ENCODE assay signal across 24 mouse cellular contexts in the genomic region with DNA sequence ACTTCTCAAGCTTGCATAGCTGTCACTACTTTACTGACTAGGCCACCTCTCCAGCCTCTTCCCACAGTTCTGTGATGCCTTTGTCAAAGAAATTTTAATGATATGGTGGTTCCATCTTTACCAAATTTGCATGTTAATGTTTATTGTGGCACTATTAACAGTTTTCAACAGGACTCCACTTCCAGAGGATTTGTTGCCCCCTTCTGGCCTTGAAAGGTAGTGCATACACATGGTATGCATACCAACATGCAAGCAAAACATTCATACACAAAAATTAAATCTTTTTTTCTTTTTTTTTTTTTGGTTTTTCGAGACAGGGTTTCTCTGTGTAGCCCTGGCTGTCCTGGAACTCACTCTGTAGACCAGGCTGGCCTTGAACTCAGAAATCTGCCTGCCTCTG. TPM values are rescaled to one million over a fixed set of nuclear protein-coding genes. Genes with fewer than 3 reads are reported as not detected.
DNase-seq lines count a peak whose midpoint lies in the region; ATAC-seq and TF ChIP-seq lines count a peak whose summit lies in the region.
"Had no signal": no experiment of that assay in that cellular context is flagged by ENCODE, and none has a peak within 500 bp of the region (broad histone marks: within the 10 kb centered on the region; RNA-seq: fewer than 3 reads in every experiment).

No protein-coding gene starts in this region.

- in situ Hi-C loops in ES-E14 (cut with MboI; ENCODE audit: low sequenced_read_pairs in 2 of 2, unreplicated experiment in 2 of 2) = no loop called here

- H3K27ac ChIP-seq in kidney, postnatal 0 days = no peak overlapping the region
- H3K27ac ChIP-seq in kidney, embryonic 14.5 days (ENCODE audit: low read depth, low read length) = no peak overlapping the region
- H3K27ac ChIP-seq in midbrain, embryonic 14.5 days (replicated peaks; ENCODE audit: low read depth, low read length) = no peak overlapping the region
- H3K27ac ChIP-seq in midbrain, embryonic 10.5 days (replicated peaks) = no peak overlapping the region
- no peak overlapping the region for H3K27ac ChIP-seq in ES-E14 (ENCODE audit: insufficient read depth, low read depth, low read length, poor library complexity, severe bottlenecking)
- H3K27ac ChIP-seq in stomach, postnatal 0 days (replicated peaks) = no peak overlapping the region
- H3K27ac ChIP-seq: embryonic facial prominence, embryonic 13.5 days; forebrain, embryonic 15.5 days; hindbrain, embryonic 14.5 days; limb, embryonic 10.5 days; stomach, embryonic 15.5 days had no signal

- H3K27me3 ChIP-seq in kidney, postnatal 0 days (ENCODE audit: insufficient read depth, low read length) = no peaks in the 10 kb centered on the region
- H3K27me3 ChIP-seq in kidney, embryonic 14.5 days (ENCODE audit: control insufficient read depth, insufficient read depth, low read length) = no peaks in the 10 kb centered on the region
- no peaks in the 10 kb centered on the region for H3K27me3 ChIP-seq in midbrain, embryonic 14.5 days (ENCODE audit: control insufficient read depth, insufficient read depth, low read length)
- H3K27me3 ChIP-seq in midbrain, embryonic 10.5 days (ENCODE audit: low read depth, poor library complexity, severe bottlenecking) = no peaks in the 10 kb centered on the region; the same call in 1 of the 2 replicates
- no peaks in the 10 kb centered on the region for H3K27me3 ChIP-seq in stomach, postnatal 0 days (ENCODE audit: control insufficient read depth, insufficient read depth, low read length)
- H3K27me3 ChIP-seq: embryonic facial prominence, embryonic 13.5 days; forebrain, embryonic 15.5 days; heart, embryonic 12.5 days; stomach, embryonic 15.5 days had no signal

- DNase-seq in kidney, postnatal 0 days (ENCODE audit: low spot score) = no peak
- peak; percentile 3 for DNase-seq in midbrain, embryonic 14.5 days
- no peak for DNase-seq in midbrain, embryonic 10.5 days (ENCODE audit: low spot score)
- no peak for DNase-seq in ES-E14 (ENCODE audit: low read depth, low spot score)
- no peak for DNase-seq in stomach, postnatal 0 days (ENCODE audit: low spot score)
- no peak for DNase-seq in left cerebral cortex, adult 11 months (ENCODE audit: low spot score)
- DNase-seq: adrenal gland, adult 8-10 months; cerebellum, adult 9-11 months; kidney, adult 11 months; kidney, postnatal 10 days; right cerebral cortex, postnatal 25 days; thymus, adult 2 months had no signal

- H3K9ac ChIP-seq in kidney, postnatal 0 days (ENCODE audit: low read depth, low read length) = no peak overlapping the region
- no peak overlapping the region for H3K9ac ChIP-seq in kidney, embryonic 14.5 days (ENCODE audit: low read depth, low read length)
- H3K9ac ChIP-seq in midbrain, embryonic 14.5 days (replicated peaks; ENCODE audit: low read length) = no peak overlapping the region
- no peak overlapping the region for H3K9ac ChIP-seq in ES-E14 (ENCODE audit: insufficient read depth, low read depth, low read length, poor library complexity, severe bottlenecking)
- H3K9ac ChIP-seq in stomach, postnatal 0 days (ENCODE audit: low read length) = no peak overlapping the region
- H3K9ac ChIP-seq: embryonic facial prominence, embryonic 13.5 days; forebrain, embryonic 15.5 days; heart, embryonic 12.5 days; hindbrain, embryonic 14.5 days; stomach, embryonic 15.5 days had no signal

- H3K36me3 ChIP-seq in kidney, postnatal 0 days (ENCODE audit: insufficient read depth, low read length) = no peaks in the 10 kb centered on the region
- no peaks in the 10 kb centered on the region for H3K36me3 ChIP-seq in kidney, embryonic 14.5 days (ENCODE audit: control insufficient read depth, insufficient read depth, low read length)
- no peaks in the 10 kb centered on the region for H3K36me3 ChIP-seq in midbrain, embryonic 14.5 days (ENCODE audit: control insufficient read depth, insufficient read depth, low read length)
- H3K36me3 ChIP-seq in midbrain, embryonic 10.5 days = no peaks in the 10 kb centered on the region
- H3K36me3 ChIP-seq in ES-E14 (ENCODE audit: control insufficient read depth, insufficient read depth, low read length, poor library complexity, severe bottlenecking) = no peaks in the 10 kb centered on the region
- no peaks in the 10 kb centered on the region for H3K36me3 ChIP-seq in stomach, postnatal 0 days (ENCODE audit: control insufficient read depth, insufficient read depth, low read length)
- H3K36me3 ChIP-seq: embryonic facial prominence, embryonic 13.5 days; forebrain, embryonic 15.5 days; heart, embryonic 12.5 days; limb, embryonic 10.5 days had no signal

- no peak for ATAC-seq in kidney, postnatal 0 days (replicated peaks; ENCODE audit: low FRiP score, low read depth)
- ATAC-seq in kidney, embryonic 14.5 days (ENCODE audit: low FRiP score, low TSS enrichment) = no peak
- ATAC-seq in midbrain, embryonic 14.5 days (ENCODE audit: low FRiP score, low TSS enrichment) = no peak
- no peak for ATAC-seq in stomach, postnatal 0 days (ENCODE audit: low FRiP score, low TSS enrichment)
- ATAC-seq: CD4-positive, CD25-positive, alpha-beta regulatory T cell, adult 4 months; forebrain, embryonic 15.5 days; midbrain, embryonic 16.5 days had no signal

- peak; percentile 32; the same call in 1 of the 2 replicates for TF ChIP-seq CTCF in kidney, postnatal 0 days (IDR thresholded peaks at IDR 0.05; ENCODE audit: low read depth)
- peak; percentile 34; the same call in 1 of the 2 replicates for TF ChIP-seq CTCF in stomach, postnatal 0 days (IDR thresholded peaks at IDR 0.05; ENCODE audit: low read depth)

- H3K4me2 ChIP-seq in kidney, postnatal 0 days (ENCODE audit: low read length) = no peak overlapping the region
- H3K4me2 ChIP-seq in kidney, embryonic 14.5 days (replicated peaks; ENCODE audit: low read depth, low read length) = no peak overlapping the region
- H3K4me2 ChIP-seq in midbrain, embryonic 14.5 days (ENCODE audit: low read length) = no peak overlapping the region
- no peak overlapping the region for H3K4me2 ChIP-seq in stomach, postnatal 0 days (replicated peaks; ENCODE audit: low read depth)
- H3K4me2 ChIP-seq: embryonic facial prominence, embryonic 13.5 days; forebrain, embryonic 15.5 days; heart, embryonic 12.5 days; hindbrain, embryonic 14.5 days; stomach, embryonic 15.5 days had no signal

- WGBS in kidney, postnatal 0 days = 53% methylated on average over 1 of the region's 1 CpGs
- WGBS in kidney, embryonic 14.5 days = 63% methylated on average over 1 of the region's 1 CpGs
- 47% methylated on average over 1 of the region's 1 CpGs for WGBS in midbrain, embryonic 14.5 days
- 55% methylated on average over 1 of the region's 1 CpGs for WGBS in midbrain, embryonic 10.5 days
- WGBS in stomach, postnatal 0 days = 50% methylated on average over 1 of the region's 1 CpGs

- no peak for TF ChIP-seq EP300 in stomach, postnatal 0 days (optimal IDR thresholded peaks at IDR 0.05)

- H3K4me3 ChIP-seq in kidney, postnatal 0 days (replicated peaks; ENCODE audit: low read depth, low read length) = no peak overlapping the region
- no peak overlapping the region for H3K4me3 ChIP-seq in kidney, embryonic 14.5 days (ENCODE audit: low read length)
- H3K4me3 ChIP-seq in midbrain, embryonic 14.5 days (replicated peaks; ENCODE audit: low read depth, low read length) = no peak overlapping the region
- no peak overlapping the region for H3K4me3 ChIP-seq in midbrain, embryonic 10.5 days
- H3K4me3 ChIP-seq in ES-E14 (ENCODE audit: insufficient read depth in 1 of 2, low read depth in 1 of 2, low read length in 2 of 2, poor library complexity in 1 of 2, severe bottlenecking in 1 of 2) = no peak overlapping the region
- no peak overlapping the region for H3K4me3 ChIP-seq in stomach, postnatal 0 days (ENCODE audit: low read depth, low read length)
- H3K4me3 ChIP-seq: embryonic facial prominence, embryonic 13.5 days; forebrain, embryonic 15.5 days; heart, embryonic 12.5 days; limb, embryonic 10.5 days; stomach, embryonic 15.5 days had no signal

- no peaks in the 10 kb centered on the region; the same call in 1 of the 2 replicates for H3K9me3 ChIP-seq in kidney, postnatal 0 days (replicated peaks; ENCODE audit: low read length)
- H3K9me3 ChIP-seq in kidney, embryonic 14.5 days (ENCODE audit: control insufficient read depth, low read length) = peaks cover 13% of the 10 kb centered on the region
- H3K9me3 ChIP-seq in midbrain, embryonic 14.5 days (ENCODE audit: control insufficient read depth, low read length) = 0 out of 2 replicates have a peak, but pooled peaks cover 6% of the 10 kb centered on the region
- H3K9me3 ChIP-seq in midbrain, embryonic 10.5 days (replicated peaks) = peaks cover 21% of the 10 kb centered on the region
- H3K9me3 ChIP-seq in ES-E14 (ENCODE audit: control insufficient read depth, insufficient read depth, low read depth, low read length) = no peaks in the 10 kb centered on the region
- peaks cover 6% of the 10 kb centered on the region; the same call in 1 of the 2 replicates for H3K9me3 ChIP-seq in stomach, postnatal 0 days (ENCODE audit: control insufficient read depth, low read length)
- H3K9me3 ChIP-seq: limb, embryonic 10.5 days; stomach, embryonic 15.5 days had no signal

- no peaks in the 10 kb centered on the region for H3K4me1 ChIP-seq in kidney, postnatal 0 days (replicated peaks; ENCODE audit: insufficient read depth, low read length)
- no peaks in the 10 kb centered on the region for H3K4me1 ChIP-seq in kidney, embryonic 14.5 days (ENCODE audit: control insufficient read depth, insufficient read depth, low read length)
- H3K4me1 ChIP-seq in midbrain, embryonic 14.5 days (ENCODE audit: control insufficient read depth, insufficient read depth, low read length) = no peaks in the 10 kb centered on the region
- H3K4me1 ChIP-seq in midbrain, embryonic 10.5 days = peaks cover 10% of the 10 kb centered on the region
- H3K4me1 ChIP-seq in ES-E14 (ENCODE audit: control insufficient read depth in 2 of 2, insufficient read depth in 2 of 2, low read length in 2 of 2, poor library complexity in 1 of 2) = peaks cover 0 to 2% of the 10 kb centered on the region in 2 experiments; a peak in 1 of 4 replicates
- H3K4me1 ChIP-seq in stomach, postnatal 0 days (replicated peaks; ENCODE audit: control insufficient read depth, insufficient read depth) = no peaks in the 10 kb centered on the region
- H3K4me1 ChIP-seq: embryonic facial prominence, embryonic 13.5 days; forebrain, embryonic 15.5 days; heart, embryonic 12.5 days; limb, embryonic 10.5 days; stomach, embryonic 15.5 days had no signal

TF ChIP-seq in ES-E14, 5 proteins besides CTCF, POLR2A, EP300 and RAD21 (continues in another document):
- TF ChIP-seq ZNF384 (IDR thresholded peaks at IDR 0.05; ENCODE audit: low read depth, low read length) (no peak), MAFK (IDR thresholded peaks at IDR 0.05; ENCODE audit: insufficient read depth, low read depth, low read length) (no peak), CHD2 (IDR thresholded peaks at IDR 0.05; ENCODE audit: low read depth, low read length) (no peak)

RNA-seq across cellular contexts. Expression of gene Lgi2, which starts 6.3 kb away (rescaled TPM):
- polyA plus RNA-seq in kidney, postnatal 0 days (2015; fragmentation: Nextera tagmentation; extraction: Ambion mirVana) = 3.8 and 4.2 TPM in 2 replicates
- 3.5 and 3.9 TPM in 2 replicates for polyA plus RNA-seq in kidney, embryonic 14.5 days (2014; fragmentation: Nextera tagmentation; extraction: Ambion mirVana)
- polyA plus RNA-seq in midbrain, embryonic 14.5 days (2014; fragmentation: Nextera tagmentation; extraction: Ambion mirVana) = 3.4 and 5.3 TPM in 2 replicates
- 1.4 TPM in 2 replicates for polyA plus RNA-seq in midbrain, embryonic 10.5 days (2016; fragmentation: Nextera tagmentation; extraction: Ambion mirVana)
- total RNA-seq in ES-E14 (2012; rRNA removed) = 1.0 and 1.5 TPM in 2 replicates
- polyA plus RNA-seq in stomach, postnatal 0 days (2015; fragmentation: Nextera tagmentation; extraction: Ambion mirVana) = 4.8 and 5.5 TPM in 2 replicates
- total RNA-seq: granulocyte monocyte progenitor cell, adult 5-6 weeks; megakaryocyte, adult 5-6 weeks; neutrophil, adult 5-6 weeks had no signal
- polyA plus RNA-seq: CD4-positive, CD25-positive, alpha-beta regulatory T cell, adult 4 months had no signal
